Mouse (Mus musculus) CH12.LX (cell line): Measurements from ENCODE around the gene Dnajc7. TPM values are rescaled to one million over a fixed set of nuclear protein-coding genes. Genes with fewer than 3 reads are reported as not detected.

Source experiments
- DNase-seq: peaks from one replicate; pipeline ENCODE4 v3.0.0-alpha.2; 2013; ENCODE audit errors: extremely low read depth
- H3K27ac ChIP-seq: 2 replicates; pipeline ENCODE4 v1.5.1; 2012; ENCODE audit warnings: low read depth, mild to moderate bottlenecking, control low read depth, moderate library complexity; ENCODE audit not compliant: insufficient read depth
- H3K27me3 ChIP-seq: replicated peaks from 2 replicates; pipeline ENCODE3; 2012; ENCODE audit warnings: inconsistent platforms
- H3K36me3 ChIP-seq, 2 experiments: replicated peaks in 1 of 2; 2 replicates each; pipeline versions ENCODE3 to v1.6.1; 2012; ENCODE audit warnings: inconsistent platforms in 1 of 2, low read length in 1 of 2, mild to moderate bottlenecking in 1 of 2, mixed read lengths in 1 of 2, moderate library complexity in 1 of 2; ENCODE audit not compliant: control insufficient read depth in 1 of 2, insufficient read depth in 1 of 2
- H3K4me1 ChIP-seq, 2 experiments: 2 replicates each; pipeline ENCODE4 v1.6.1; 2012; ENCODE audit warnings: inconsistent platforms in 1 of 2, moderate library complexity in 1 of 2; ENCODE audit not compliant: insufficient read depth in 2 of 2, control insufficient read depth in 1 of 2
- H3K4me2 ChIP-seq: 2 replicates; pipeline ENCODE4 v1.6.1; 2012; ENCODE audit warnings: low read depth, mild to moderate bottlenecking, control low read depth; ENCODE audit not compliant: poor library complexity, insufficient read depth, severe bottlenecking
- H3K4me3 ChIP-seq, 3 experiments: fragments of 150-350 bp in 1 of 3; sonication (generic) in 1 of 3; replicated peaks in 1 of 3; 2 replicates each; pipeline versions ENCODE3 to v1.5.1; 2011 to 2012; ENCODE audit warnings: low read depth in 2 of 3, low read length in 2 of 3, mild to moderate bottlenecking in 2 of 3, moderate library complexity in 2 of 3, control low read depth in 1 of 3, improper control_type of control experiment in 1 of 3, inconsistent platforms in 1 of 3, mixed read lengths in 1 of 3; ENCODE audit not compliant: poor library complexity in 1 of 3
- H3K79me2 ChIP-seq: replicated peaks from 2 replicates; pipeline ENCODE4 v1.6.1; 2012; ENCODE audit warnings: mild to moderate bottlenecking, moderate library complexity; ENCODE audit not compliant: control insufficient read depth, poor library complexity, insufficient read depth, severe bottlenecking; ENCODE audit errors: extremely low read depth
- H3K9ac ChIP-seq: 2 replicates; pipeline ENCODE4 v1.6.1; 2012; ENCODE audit warnings: low read depth, mild to moderate bottlenecking, control low read depth, moderate library complexity; ENCODE audit not compliant: insufficient read depth
- H3K9me3 ChIP-seq: replicated peaks from 2 replicates; pipeline ENCODE3; 2012; ENCODE audit warnings: low read length, inconsistent platforms, mixed read lengths
- BHLHE40 ChIP-seq: IDR thresholded peaks from 2 replicates; pipeline ENCODE4 v1.6.1; 2011; ENCODE audit warnings: mild to moderate bottlenecking, low read depth, low read length, improper control_type of control experiment
- CHD1 ChIP-seq: IDR thresholded peaks from 2 replicates; pipeline ENCODE4 v1.6.1; 2012; ENCODE audit warnings: low read depth, low read length, improper control_type of control experiment, inconsistent platforms
- CHD2 ChIP-seq: IDR thresholded peaks from 2 replicates; pipeline ENCODE4 v1.6.1; 2011; ENCODE audit warnings: low read length, improper control_type of control experiment
- CTCF ChIP-seq, 2 experiments: IDR thresholded peaks in 1 of 2; conservative IDR thresholded peaks in 1 of 2; 2 replicates each; pipeline ENCODE4 v1.5.1; 2011 to 2012; ENCODE audit warnings: low read depth in 2 of 2, low read length in 2 of 2, improper control_type of control experiment in 1 of 2, inconsistent platforms in 1 of 2, mild to moderate bottlenecking in 1 of 2, moderate library complexity in 1 of 2
- E2F4 ChIP-seq: IDR thresholded peaks from 2 replicates; pipeline ENCODE4 v1.6.1; 2011; ENCODE audit warnings: low read depth, low read length, improper control_type of control experiment; ENCODE audit not compliant: insufficient replicate concordance
- ELF1 ChIP-seq: IDR thresholded peaks from 2 replicates; pipeline ENCODE4 v1.6.1; 2014; ENCODE audit warnings: low read depth, mild to moderate bottlenecking, inconsistent platforms, low read length, improper control_type of control experiment
- EP300 ChIP-seq: IDR thresholded peaks from 2 replicates; pipeline ENCODE4 v1.6.1; 2011; ENCODE audit warnings: low read length, improper control_type of control experiment
- ETS1 ChIP-seq: conservative IDR thresholded peaks from 2 replicates; pipeline ENCODE4 v1.6.1; 2012; ENCODE audit warnings: low read depth, mild to moderate bottlenecking, inconsistent platforms, low read length, improper control_type of control experiment, moderate library complexity
- GABPA ChIP-seq: IDR thresholded peaks from 2 replicates; pipeline ENCODE4 v1.6.1; 2012; ENCODE audit warnings: low read depth, low read length, improper control_type of control experiment, inconsistent platforms; ENCODE audit not compliant: insufficient replicate concordance
- HCFC1 ChIP-seq: IDR thresholded peaks from 2 replicates; pipeline ENCODE4 v1.6.1; 2012; ENCODE audit warnings: low read depth, mild to moderate bottlenecking, inconsistent platforms, low read length, improper control_type of control experiment
- IRF4 ChIP-seq: IDR thresholded peaks from 2 replicates; pipeline ENCODE4 v1.6.1; 2014; ENCODE audit warnings: low read depth, mild to moderate bottlenecking, inconsistent platforms, low read length, improper control_type of control experiment
- JUN ChIP-seq: IDR thresholded peaks from 2 replicates; pipeline ENCODE4 v1.6.1; 2011; ENCODE audit warnings: low read depth, mild to moderate bottlenecking, low read length, improper control_type of control experiment, moderate library complexity; ENCODE audit not compliant: insufficient read depth
- JUND ChIP-seq: conservative IDR thresholded peaks from 2 replicates; pipeline ENCODE4 v1.6.1; 2011; ENCODE audit warnings: low read depth, low read length, improper control_type of control experiment
- KAT2A ChIP-seq: IDR thresholded peaks from 2 replicates; pipeline ENCODE4 v1.6.1; 2012; ENCODE audit warnings: low read length, improper control_type of control experiment, inconsistent platforms; ENCODE audit not compliant: insufficient replicate concordance
- MAFK ChIP-seq: IDR thresholded peaks from 2 replicates; pipeline ENCODE4 v1.6.1; 2011; ENCODE audit warnings: low read length, improper control_type of control experiment; ENCODE audit not compliant: insufficient replicate concordance
- MAX ChIP-seq: IDR thresholded peaks from 2 replicates; pipeline ENCODE4 v1.6.1; 2011; ENCODE audit warnings: low read length, improper control_type of control experiment
- MAZ ChIP-seq: IDR thresholded peaks from 2 replicates; pipeline ENCODE4 v1.6.1; 2012; ENCODE audit warnings: low read depth, mild to moderate bottlenecking, inconsistent platforms, low read length, improper control_type of control experiment, moderate library complexity
- MEF2A ChIP-seq: IDR thresholded peaks from 2 replicates; pipeline ENCODE4 v1.6.1; 2014; ENCODE audit warnings: low read depth, mild to moderate bottlenecking, inconsistent platforms, low read length, improper control_type of control experiment, borderline replicate concordance
- MXI1 ChIP-seq: IDR thresholded peaks from 2 replicates; pipeline ENCODE4 v1.6.1; 2011; ENCODE audit warnings: mild to moderate bottlenecking, low read depth, low read length, improper control_type of control experiment
- MYC ChIP-seq: IDR thresholded peaks from 2 replicates; pipeline ENCODE4 v1.6.1; 2011; ENCODE audit warnings: low read depth, mild to moderate bottlenecking, improper control_type of control experiment, low read length
- NELFE ChIP-seq: IDR thresholded peaks from 2 replicates; pipeline ENCODE4 v1.6.1; 2011; ENCODE audit warnings: low read depth, low read length, improper control_type of control experiment
- NRF1 ChIP-seq: IDR thresholded peaks from 2 replicates; pipeline ENCODE4 v1.6.1; 2014; ENCODE audit warnings: low read depth, mild to moderate bottlenecking, inconsistent platforms, low read length, improper control_type of control experiment, moderate library complexity
- PAX5 ChIP-seq: IDR thresholded peaks from 2 replicates; pipeline ENCODE4 v1.6.1; 2012; ENCODE audit warnings: low read length, inconsistent platforms, mixed read lengths
- POLR2A ChIP-seq: IDR thresholded peaks from 2 replicates; pipeline ENCODE4 v1.6.1; 2011; ENCODE audit warnings: low read depth, mild to moderate bottlenecking, improper control_type of control experiment, low read length
- POLR2AphosphoS2 ChIP-seq: IDR thresholded peaks from 2 replicates; pipeline ENCODE4 v1.6.1; 2011; ENCODE audit warnings: low read depth, low read length, improper control_type of control experiment
- RAD21 ChIP-seq: IDR thresholded peaks from 2 replicates; pipeline ENCODE4 v1.6.1; 2011; ENCODE audit warnings: low read depth, mild to moderate bottlenecking, low read length, improper control_type of control experiment, moderate library complexity
- RCOR1 ChIP-seq: conservative IDR thresholded peaks from 2 replicates; pipeline ENCODE4 v1.6.1; 2012; ENCODE audit warnings: low read depth, mild to moderate bottlenecking, inconsistent platforms, low read length, improper control_type of control experiment
- SIN3A ChIP-seq: IDR thresholded peaks from 2 replicates; pipeline ENCODE4 v1.6.1; 2012; ENCODE audit warnings: low read length, improper control_type of control experiment, inconsistent platforms
- SMC3 ChIP-seq: IDR thresholded peaks from 2 replicates; pipeline ENCODE4 v1.6.1; 2011; ENCODE audit warnings: low read depth, low read length, improper control_type of control experiment
- TBP ChIP-seq: conservative IDR thresholded peaks from 2 replicates; pipeline ENCODE4 v1.6.1; 2011; ENCODE audit warnings: low read depth, low read length, improper control_type of control experiment
- TCF12 ChIP-seq: IDR thresholded peaks from 2 replicates; pipeline ENCODE4 v1.6.1; 2014; ENCODE audit warnings: low read depth, mild to moderate bottlenecking, inconsistent platforms, low read length, improper control_type of control experiment
- UBTF ChIP-seq: IDR thresholded peaks from 2 replicates; pipeline ENCODE4 v1.6.1; 2012; ENCODE audit warnings: low read depth, mild to moderate bottlenecking, inconsistent platforms, low read length, improper control_type of control experiment, moderate library complexity
- USF1 ChIP-seq: IDR thresholded peaks from 2 replicates; pipeline ENCODE4 v1.6.1; 2014; ENCODE audit warnings: low read depth, mild to moderate bottlenecking, inconsistent platforms, low read length, improper control_type of control experiment
- USF2 ChIP-seq: conservative IDR thresholded peaks from 2 replicates; pipeline ENCODE4 v1.6.1; 2011; ENCODE audit warnings: low read depth, low read length, improper control_type of control experiment
- ZC3H11A ChIP-seq: IDR thresholded peaks from 2 replicates; pipeline ENCODE4 v1.6.1; 2012; ENCODE audit warnings: low read depth, mild to moderate bottlenecking, inconsistent platforms, low read length, improper control_type of control experiment
- ZKSCAN1 ChIP-seq: IDR thresholded peaks from 2 replicates; pipeline ENCODE4 v1.6.1; 2012; ENCODE audit warnings: low read depth, inconsistent platforms, low read length, improper control_type of control experiment, borderline replicate concordance
- ZMIZ1 ChIP-seq: IDR thresholded peaks from 2 replicates; pipeline ENCODE4 v1.6.1; 2012; ENCODE audit warnings: low read depth, mild to moderate bottlenecking, inconsistent platforms, low read length, improper control_type of control experiment
- ZNF384 ChIP-seq: IDR thresholded peaks from 2 replicates; pipeline ENCODE4 v1.6.1; 2012; ENCODE audit warnings: low read depth, low read length, improper control_type of control experiment, inconsistent platforms
- dilution Hi-C: fragments of 300-500 bp; cut with MboI; formaldehyde crosslinking; loops from 2 replicates; pipeline ENCODE4 v1.14.3; 2020; ENCODE audit warnings: low sequenced_read_pairs; ENCODE audit not compliant: extremely low pct_unique_long_range_greater_than_20kb, extremely low pct_ligation_motif_present
- in situ Hi-C: fragments of 300-500 bp; cut with MboI; formaldehyde crosslinking; loops from 3 replicates; pipeline ENCODE4 v1.14.3; 2019; ENCODE audit warnings: low sequenced_read_pairs, low pct_ligation_motif_present, low pct_unique_long_range_greater_than_20kb, mixed read lengths
- polyA plus RNA-seq: library from polyadenylated mRNA; unstranded; fragments of >175 nt; gene quantifications from 2 replicates; pipeline ENCODE4 v1.2.1, GENCODE M21; 2012; ENCODE audit warnings: low read depth; ENCODE audit not compliant: insufficient read length
- total RNA-seq, 2 experiments: library from RNA; depleted of rRNA; stranded (reverse); fragments of 300-350 nt in 1 of 2; fragments of >200 nt in 1 of 2; gene quantifications; 2 replicates each; pipeline ENCODE4 v1.2.3; 2012 to 2014

The Dnajc7 gene
- total and polyA plus RNA-seq, 3 experiments, result 123 to 455 (median 249) TPM

DNA sequence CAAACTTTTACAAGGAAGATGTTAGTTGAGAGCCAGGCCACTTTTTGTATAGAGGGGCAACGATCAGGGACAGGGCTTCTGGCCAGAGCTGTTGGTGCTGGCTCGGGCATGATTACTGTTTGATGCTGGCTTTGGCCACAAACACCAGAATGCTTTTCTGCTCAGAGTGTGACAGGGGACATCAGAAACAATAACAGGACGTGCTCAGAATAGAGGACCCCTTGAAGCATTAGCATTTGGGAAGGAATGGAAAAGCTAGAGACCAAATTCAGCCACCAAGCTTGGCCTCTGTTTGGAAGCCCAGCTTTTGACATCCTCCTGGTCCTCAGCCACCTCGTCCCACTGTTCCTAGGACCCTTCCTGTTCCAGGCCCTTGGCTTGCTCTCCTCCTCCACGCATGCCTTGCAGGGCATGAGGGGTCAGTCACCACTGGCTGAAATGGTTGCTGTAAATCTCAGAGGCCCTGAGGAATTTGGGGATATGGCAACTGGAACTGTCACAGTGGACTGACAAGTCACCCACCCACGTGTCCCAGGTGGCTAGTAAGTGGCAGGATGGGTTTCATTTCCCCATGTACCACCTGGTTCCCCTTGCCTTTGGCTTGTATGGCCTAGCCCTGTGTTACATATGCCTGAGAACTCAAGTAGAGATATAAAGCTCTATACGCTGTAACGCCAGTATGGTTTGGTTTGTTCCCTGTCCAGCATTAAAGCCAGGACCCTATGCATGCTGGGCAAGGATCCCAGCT is 41.9 kb downstream of the Dnajc7 start:
- H3K9me3 ChIP-seq, result no peaks in the 10 kb centered on the region
- peaks cover 34% of the 10 kb centered on the region for H3K79me2 ChIP-seq
- dilution Hi-C loops (no loop called here), in situ Hi-C loops (no loop called here)
- H3K4me2 ChIP-seq, result peak overlapping the region; percentile 31
- peak overlapping the region; percentile 8; the same call in 1 of the 2 replicates for H3K9ac ChIP-seq
- no peak for DNase-seq
- peak overlapping the region; percentile 4 to 13 (median 10) for H3K4me3 ChIP-seq
- H3K27ac ChIP-seq, result peak overlapping the region; percentile 27
- H3K27me3 ChIP-seq, result no peaks in the 10 kb centered on the region
- H3K36me3 ChIP-seq, result peaks cover 52 to 72% of the 10 kb centered on the region in 2 experiments
- H3K4me1 ChIP-seq, result peaks cover 56 to 87% of the 10 kb centered on the region in 2 experiments
- TF ChIP-seq POLR2A, result no peak
- 0 out of 2 replicates have a peak, but pooled peaks have one; percentile 15 for TF ChIP-seq ZMIZ1
- TF ChIP-seq JUND, result no peak; the same call in 1 of the 2 replicates
- TF ChIP-seq HCFC1, result no peak; the same call in 1 of the 2 replicates
- no peak for TF ChIP-seq MEF2A
- TF ChIP-seq POLR2AphosphoS2, result no peak
- peak; percentile 93 for TF ChIP-seq EP300
- TF ChIP-seq ELF1, result no peak
- TF ChIP-seq GABPA, result no peak
- TF ChIP-seq MAFK, result 0 out of 2 replicates have a peak, but pooled peaks have one; percentile 2
- TF ChIP-seq BHLHE40, result peak; percentile 82
- TF ChIP-seq MXI1, result peak; percentile 94
- TF ChIP-seq PAX5, result no peak
- peak; percentile 92 for TF ChIP-seq IRF4
- no peak for TF ChIP-seq E2F4
- TF ChIP-seq UBTF, result no peak
- TF ChIP-seq USF2, result peak; percentile 42; the same call in 1 of the 2 replicates
- 0 out of 2 replicates have a peak, but pooled peaks have one; percentile 65 for TF ChIP-seq RCOR1
- TF ChIP-seq ZKSCAN1, result no peak
- TF ChIP-seq NRF1, result no peak
- TF ChIP-seq JUN, result no peak
- no peak for TF ChIP-seq CHD1
- no peak for TF ChIP-seq CTCF (conservative IDR thresholded peaks at IDR 0.05 in 1 of 2, IDR thresholded peaks at IDR 0.05 in 1 of 2; ENCODE audit: low read depth in 2 of 2, low read length in 2 of 2)
- TF ChIP-seq TBP, result no peak
- TF ChIP-seq NELFE, result 0 out of 2 replicates have a peak, but pooled peaks have one; percentile 19
- peak; percentile 93 for TF ChIP-seq MYC
- TF ChIP-seq ZC3H11A, result no peak
- TF ChIP-seq MAX, result peak; percentile 94
- peak; percentile 89 for TF ChIP-seq TCF12
- no peak for TF ChIP-seq RAD21
- TF ChIP-seq USF1, result peak; percentile 55
- peak; percentile 33; the same call in 1 of the 2 replicates for TF ChIP-seq CHD2
- no peak for TF ChIP-seq SMC3
- no peak for TF ChIP-seq ZNF384
- TF ChIP-seq ETS1, result peak; percentile 73
- no peak for TF ChIP-seq KAT2A
- peak; percentile 90 for TF ChIP-seq SIN3A
- TF ChIP-seq MAZ, result no peak
